Mouse (Mus musculus) kidney, postnatal 10 days (tissue): ENCODE measurements around the gene Amdhd2.
A peak's percentile ranks its signal among the peaks of the same experiment; 100 is the strongest.

Experiments
- DNase-seq: peaks from one replicate; pipeline ENCODE4 v3.0.0; 2021; ENCODE audit warnings: mixed read lengths

The Amdhd2 gene

DNA sequence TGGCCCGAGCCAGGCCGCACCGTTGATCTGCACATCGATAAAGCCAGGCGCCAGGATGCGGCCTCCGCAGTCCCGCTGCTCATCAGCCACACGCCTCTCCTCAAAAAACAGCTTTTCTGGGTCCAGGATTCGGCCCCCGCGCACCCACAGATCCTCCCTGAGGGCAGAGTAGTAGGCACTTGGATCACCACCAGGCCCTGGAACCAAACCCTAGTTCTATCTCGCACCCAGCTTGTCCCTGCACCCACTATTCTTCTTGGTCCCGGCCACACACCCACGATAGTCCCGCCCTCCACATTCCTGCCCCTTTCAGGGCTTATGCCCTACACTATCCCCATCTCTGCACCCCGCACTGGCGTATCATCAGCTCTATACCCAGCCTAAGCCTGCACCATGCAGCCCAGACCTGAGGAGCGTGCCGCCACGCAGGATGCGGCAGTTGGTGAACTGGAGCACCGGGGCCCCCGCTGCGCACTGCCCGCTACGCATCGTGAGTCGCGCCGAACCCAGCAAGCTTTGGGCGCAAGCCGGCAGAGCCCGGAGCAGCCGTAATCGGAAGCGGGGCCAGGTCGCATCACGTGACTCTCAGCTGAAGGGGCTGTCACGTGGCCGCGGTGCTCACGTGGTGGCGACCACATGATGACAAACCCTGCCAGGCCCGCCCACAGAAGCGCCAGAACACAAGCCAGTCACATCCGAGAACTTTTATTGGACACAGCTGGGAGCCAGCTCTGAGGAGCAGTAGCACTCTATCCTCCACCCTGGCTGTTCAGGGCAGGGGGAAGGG is at the start of gene Amdhd2:
Gene Amdhd2 (minus strand): TSS at position 591 of the 787 bp plus-strand sequence.
- peak; percentile 99 for DNase-seq

DNA sequence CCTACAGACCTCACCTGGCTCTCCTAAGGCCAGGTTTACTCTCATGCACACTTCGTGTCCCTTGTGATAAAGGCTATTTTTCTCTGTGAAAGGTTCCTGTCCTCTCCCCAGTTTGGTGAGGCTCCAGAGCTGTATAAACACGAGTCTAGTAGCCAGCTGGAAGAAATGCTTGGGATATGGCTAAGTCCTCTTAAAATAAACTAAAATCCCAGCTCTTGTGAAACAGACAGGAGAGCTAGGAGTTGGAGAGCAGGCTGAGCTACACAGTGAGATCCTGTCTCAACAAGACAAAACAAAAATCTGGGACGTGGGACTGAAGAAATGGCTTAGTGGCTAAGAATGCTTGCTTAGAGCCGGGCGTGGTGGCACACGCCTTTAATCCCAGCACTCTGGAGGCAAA is 49.6 kb upstream of the Amdhd2 start:
- no peak for DNase-seq

GRCm38 (mm10) chr17:24212441-24213018 is 49.0 kb upstream of the Amdhd2 start:
- DNase-seq, result no peak

- peak; percentile 62 for DNase-seq
These were observed 48.3 kb upstream of the Amdhd2 start for GRCm38 (mm10) chr17:24211631-24212440.

- DNase-seq, result no peak
These were observed 47.0 kb upstream of the Amdhd2 start for GRCm38 (mm10) chr17:24210591-24210990.

DNA sequence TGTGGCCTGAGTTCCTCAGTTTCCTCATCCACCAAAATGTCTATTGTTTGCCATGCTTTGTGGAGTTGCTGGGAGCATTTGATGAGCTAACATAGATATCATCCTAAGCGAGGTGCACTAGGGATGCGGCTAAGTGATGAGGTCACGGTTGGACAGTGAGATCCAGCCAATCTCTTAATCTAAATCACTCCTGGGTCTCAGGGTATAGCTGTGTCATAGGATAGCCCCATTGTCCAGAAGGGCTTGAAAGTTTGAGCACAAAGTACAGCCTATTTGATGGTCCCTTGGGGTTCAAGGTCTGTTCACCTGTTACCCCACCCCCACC is 46.3 kb upstream of the Amdhd2 start:
- no peak for DNase-seq

DNA sequence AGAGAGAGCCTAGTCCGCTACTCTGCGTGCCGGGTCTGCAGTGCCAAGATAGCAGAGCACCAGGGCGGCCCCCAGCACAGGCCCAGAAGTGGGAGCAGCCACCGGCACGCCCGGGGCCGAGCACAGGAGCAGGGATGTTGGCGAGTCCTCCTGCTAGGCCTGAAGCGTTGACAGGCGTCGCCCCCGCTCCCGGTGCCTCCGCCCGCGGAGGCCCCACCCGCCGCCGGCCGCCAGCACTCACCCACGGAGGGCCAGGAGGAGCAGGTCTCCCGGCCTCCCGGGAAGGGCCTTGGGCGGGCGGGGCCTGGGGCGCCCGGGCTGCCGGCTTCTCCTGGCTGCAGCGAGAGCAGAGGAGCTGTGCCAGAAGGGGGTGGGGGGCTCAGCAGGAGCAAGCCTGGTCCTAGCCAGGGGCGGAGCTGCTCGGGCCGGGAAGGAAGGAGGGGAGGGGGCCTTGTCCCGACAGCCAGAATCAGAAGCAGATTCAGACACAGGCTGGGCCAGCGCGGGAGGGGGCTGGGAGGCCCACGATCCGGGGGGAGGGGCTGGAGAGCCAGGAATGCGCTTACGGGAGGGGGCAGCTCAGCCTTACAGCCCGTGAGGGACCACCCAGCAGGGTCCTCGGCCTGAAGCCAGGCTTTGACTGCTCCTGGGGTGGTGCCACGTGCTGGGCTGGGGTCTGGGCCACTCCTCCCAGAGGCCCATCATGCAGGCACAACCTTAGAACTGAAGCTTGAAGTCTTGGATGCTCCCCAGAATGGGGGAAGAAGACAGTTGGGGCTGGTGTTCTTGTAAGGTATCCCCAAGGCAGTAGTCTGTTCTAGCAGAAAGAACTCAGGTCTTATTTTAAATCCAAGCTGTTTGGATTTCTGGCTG is 45.7 kb upstream of the Amdhd2 start, which contains the start of gene Ntn3:
Gene Ntn3 (minus strand): TSS at position 489 of the 873 bp plus-strand sequence.
- DNase-seq, result peak; percentile 77

- DNase-seq, result peak; percentile 55
These were observed 45.1 kb upstream of the Amdhd2 start for GRCm38 (mm10) chr17:24208641-24209042.

DNA sequence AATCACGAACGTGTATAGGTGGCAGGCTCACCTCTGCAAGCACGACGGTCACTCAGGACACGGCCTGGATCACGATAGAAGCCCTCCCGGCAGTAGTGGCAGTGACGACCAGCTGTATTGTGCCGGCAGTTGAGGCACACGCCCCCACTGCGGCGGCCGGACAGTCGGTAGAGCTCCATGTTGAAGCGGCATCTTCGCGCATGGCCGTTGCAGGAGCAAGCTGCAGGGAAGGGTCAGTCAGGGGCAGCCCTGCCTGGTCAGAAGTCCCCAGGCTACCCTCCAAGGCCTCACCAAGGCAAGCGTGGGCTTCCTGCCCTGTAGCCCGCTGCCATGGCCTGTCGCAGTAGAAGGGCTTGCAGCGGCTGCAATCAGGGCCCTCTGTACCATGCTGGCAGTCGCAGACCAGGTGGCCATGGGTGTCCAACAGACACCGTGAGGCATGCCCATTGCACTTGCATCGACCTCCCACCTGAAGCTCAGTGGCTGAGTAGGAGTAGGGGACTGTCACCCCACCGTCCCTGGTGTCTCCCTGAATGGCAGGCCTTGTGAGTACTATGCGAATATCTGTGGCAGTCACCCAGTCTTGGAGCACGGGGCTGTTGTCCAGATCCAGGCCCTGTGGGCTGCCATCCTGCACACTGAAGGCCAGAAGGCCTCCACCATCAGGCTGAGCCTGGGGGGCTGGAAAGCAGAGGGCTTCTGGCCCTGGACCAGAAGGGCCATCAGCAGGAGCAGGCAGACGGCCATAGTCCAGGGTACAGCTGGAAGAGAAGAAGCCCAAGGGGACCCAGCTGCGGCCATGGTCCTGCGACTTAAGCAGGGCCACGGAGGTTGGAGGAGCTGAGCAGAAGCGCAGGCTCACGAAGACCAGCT is 44.4 kb upstream of the Amdhd2 start:
- DNase-seq, result no peak

DNA sequence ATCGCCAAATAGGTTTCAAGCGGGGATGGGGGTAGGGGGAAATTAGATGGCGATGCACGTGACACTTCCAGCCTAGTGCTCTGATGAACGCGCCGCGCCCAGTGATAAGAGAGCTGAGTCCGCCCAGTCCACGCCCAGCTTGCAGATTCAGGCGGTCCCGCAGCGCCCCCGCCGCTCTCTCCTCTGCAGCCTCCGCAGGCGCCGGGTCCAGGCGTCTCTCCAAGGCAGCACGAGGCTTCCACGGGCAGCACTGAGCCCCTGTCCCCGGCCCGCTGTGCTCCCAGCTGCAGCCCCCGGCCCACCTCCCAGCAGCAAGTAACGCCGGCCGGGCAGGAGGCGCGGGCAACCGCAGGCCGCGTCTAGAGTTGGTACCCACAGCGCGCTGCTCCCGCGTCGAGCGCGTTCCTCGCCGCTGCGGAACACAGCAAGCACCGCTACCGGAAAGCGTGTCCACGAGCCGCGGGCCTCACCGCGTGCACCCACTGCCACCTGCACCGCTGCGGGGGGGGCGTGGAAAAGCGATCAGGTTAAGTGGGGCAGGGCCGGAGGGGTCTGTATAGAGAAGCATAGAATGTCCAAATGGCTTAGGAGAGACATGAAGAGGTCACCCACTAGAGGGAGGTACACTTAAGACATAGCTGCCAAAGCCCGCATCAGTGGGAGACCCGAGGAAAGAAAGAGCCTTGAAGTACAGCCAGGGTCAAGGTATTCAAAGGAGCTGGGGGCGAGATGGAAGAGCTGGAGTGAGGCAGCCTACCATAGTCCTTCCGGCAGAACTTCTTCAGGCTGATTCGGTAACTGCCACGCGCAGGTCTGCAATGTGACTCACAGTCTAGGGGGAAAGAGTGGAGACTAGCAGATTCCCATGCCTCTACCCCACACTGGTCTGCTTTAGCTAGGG is 43.1 kb upstream of the Amdhd2 start:
- DNase-seq, result peak; percentile 78

DNA sequence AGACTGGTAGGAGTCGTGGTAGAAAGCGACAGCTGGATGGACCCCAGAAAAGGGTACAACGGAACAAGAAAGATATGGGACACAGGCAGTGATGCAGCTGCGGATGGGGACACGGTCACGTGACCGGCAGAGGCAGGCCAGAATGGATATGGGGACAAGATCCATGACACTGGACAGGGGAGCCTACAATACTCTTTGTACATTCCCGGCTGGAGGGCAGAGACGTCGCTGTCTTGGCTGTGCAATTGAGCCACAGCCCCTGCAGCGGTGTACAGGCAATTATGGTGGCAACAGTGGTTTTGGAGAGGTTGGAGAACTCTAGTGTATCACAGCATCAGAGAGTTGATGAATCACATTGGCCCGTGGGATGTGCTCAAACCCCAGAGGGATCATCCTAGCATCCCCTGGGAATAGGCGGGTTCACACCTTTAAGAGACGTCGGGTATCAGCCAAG is 42.4 kb upstream of the Amdhd2 start:
- peak; percentile 76 for DNase-seq

DNA sequence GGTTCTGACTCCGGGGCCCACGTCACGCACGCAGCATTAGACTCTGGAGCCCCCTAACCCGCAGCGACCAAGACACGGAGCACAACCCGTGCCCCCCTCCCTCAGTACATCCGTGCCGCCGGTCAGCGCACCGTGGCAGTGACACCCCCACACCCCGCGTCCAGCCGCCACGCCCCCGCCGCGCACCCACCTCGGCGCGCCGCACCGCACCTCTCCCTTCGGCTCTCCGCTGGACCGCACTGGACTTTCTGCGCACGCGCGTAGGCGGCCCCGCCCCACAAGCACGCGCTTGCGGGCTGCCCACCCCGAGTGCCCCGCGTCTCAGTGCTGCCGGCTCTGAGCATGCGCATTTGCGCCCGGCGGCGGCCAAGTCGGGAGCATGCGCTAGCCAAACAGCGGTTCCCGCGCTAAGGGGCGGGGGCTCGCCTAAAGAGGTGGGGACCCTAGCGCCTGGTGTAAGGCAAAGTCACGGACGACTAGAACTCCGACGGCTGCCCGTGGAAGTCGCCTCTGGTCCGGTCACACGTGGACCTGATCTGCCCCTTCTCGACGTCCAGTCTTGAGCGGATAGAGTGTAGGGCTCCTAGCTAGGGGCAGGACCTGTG is 41.8 kb upstream of the Amdhd2 start, which contains the start of gene Tbc1d24:
Gene Tbc1d24 (minus strand): TSS at position 279 of the 605 bp plus-strand sequence.
- peak; percentile 96 for DNase-seq

- DNase-seq, result no peak
These were observed 41.3 kb upstream of the Amdhd2 start for GRCm38 (mm10) chr17:24204846-24205245.

DNA sequence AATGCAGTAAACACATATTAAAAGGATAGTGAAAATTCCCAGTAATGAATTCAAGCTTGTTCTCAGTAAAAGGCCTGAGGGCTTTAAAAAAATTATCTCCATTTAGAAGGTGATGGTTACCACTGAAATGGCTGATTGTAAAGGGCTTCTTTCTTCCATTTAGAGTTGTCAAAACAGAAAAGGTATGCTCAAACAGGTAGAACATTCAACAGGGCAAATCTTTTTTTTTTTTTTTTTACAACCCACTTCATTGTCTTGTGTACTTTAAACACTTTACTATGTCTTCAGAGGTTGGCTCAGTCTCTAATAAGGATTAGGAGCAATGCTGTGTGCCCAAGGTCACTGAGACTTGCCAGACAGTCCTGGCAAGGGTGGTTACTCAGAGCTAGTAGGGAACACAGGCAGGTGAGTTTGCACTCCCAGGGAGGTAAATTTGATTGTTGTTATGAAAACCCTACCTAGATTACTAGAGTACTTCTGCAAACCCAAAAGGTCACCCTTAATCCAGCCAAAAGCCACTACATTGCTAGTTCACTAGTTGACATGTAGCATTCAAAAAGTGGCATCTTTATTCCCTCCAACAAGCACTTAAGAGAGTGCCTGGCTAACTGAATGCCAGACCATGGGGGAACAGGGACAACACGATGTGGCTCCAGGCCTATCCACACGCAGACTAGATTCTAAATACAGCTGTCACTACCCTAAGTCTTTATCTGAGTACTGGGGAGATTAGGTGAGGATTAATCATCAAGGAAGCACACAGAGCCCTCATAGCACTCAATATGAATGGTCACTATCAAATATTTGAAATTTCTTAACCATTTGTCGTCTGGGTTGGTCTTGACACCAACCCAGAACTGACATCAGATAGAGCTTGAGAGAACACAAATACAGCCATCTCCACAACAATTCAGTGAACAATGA is 40.3 kb upstream of the Amdhd2 start:
- no peak for DNase-seq

- DNase-seq, result no peak
These were observed 39.5 kb upstream of the Amdhd2 start for GRCm38 (mm10) chr17:24203068-24203467.

- no peak for DNase-seq
These were observed 37.5 kb upstream of the Amdhd2 start for GRCm38 (mm10) chr17:24201092-24201491.

DNA sequence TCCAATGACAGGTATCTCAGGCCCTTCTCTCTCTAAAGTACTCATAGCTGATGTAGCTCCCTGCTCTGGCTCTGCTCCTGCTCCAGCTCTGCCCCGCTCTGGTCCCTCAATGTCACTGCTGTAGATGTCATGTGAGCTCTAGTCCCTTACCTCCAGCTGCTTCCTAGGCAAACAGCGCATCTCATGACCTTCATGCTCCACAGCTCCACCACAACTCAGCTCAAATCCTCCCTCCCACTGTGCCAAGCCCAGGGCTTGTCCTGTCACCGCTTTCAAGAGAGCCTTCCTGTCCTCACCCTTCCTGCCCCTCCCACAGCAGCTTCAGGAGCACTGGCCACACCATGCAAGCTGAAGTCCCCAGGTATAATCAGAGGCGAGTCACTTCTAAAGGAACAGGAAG is 36.2 kb upstream of the Amdhd2 start:
- DNase-seq, result no peak

GRCm38 (mm10) chr17:24199252-24199651 is 35.7 kb upstream of the Amdhd2 start:
- no peak for DNase-seq
